In the genomic region with DNA sequence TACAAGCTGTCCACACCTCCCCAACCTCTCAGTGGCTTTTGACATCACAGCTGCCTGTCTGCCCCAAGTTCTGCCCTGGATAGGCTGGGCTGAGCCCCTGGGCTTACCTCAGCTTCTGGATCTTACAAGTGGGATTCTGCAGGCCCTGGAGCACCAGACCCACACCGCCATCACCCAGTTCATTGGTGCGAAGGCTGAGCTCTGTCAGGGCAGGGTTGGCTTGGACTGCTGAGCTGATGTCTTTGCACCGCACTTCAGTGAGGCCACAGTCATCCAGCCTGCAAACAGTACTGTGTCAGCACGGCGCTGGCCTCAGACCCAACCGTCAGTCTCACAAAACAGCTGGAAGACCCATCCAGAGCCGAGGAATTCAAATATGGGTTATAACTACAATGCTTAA, we compare ENCODE assay signal across 31 mouse cellular contexts. TPM values are rescaled to one million over a fixed set of nuclear protein-coding genes. Genes with fewer than 3 reads are reported as not detected.
DNase-seq lines count a peak whose midpoint lies in the region; ATAC-seq and TF ChIP-seq lines count a peak whose summit lies in the region.
"Had no signal": no experiment of that assay in that cellular context is flagged by ENCODE, and none has a peak within 500 bp of the region (broad histone marks: within the 10 kb centered on the region; RNA-seq: fewer than 3 reads in every experiment).

No protein-coding gene starts in this region.

- H3K4me3 ChIP-seq in heart, embryonic 13.5 days: no peak overlapping the region
- no peak overlapping the region for H3K4me3 ChIP-seq in lung, postnatal 0 days (ENCODE audit: low read depth, low read length)
- no peak overlapping the region for H3K4me3 ChIP-seq in intestine, embryonic 16.5 days (ENCODE audit: low read length)
- no peak overlapping the region for H3K4me3 ChIP-seq in stomach, postnatal 0 days (ENCODE audit: low read depth, low read length)
- H3K4me3 ChIP-seq: forebrain, embryonic 12.5 days; layer of hippocampus, adult 2 months; left cerebral cortex, adult 2 months; limb, embryonic 12.5 days; liver, embryonic 13.5 days; midbrain, embryonic 12.5 days; neural tube, embryonic 13.5 days had no signal

- H3K9me3 ChIP-seq in heart, embryonic 13.5 days: no peaks in the 10 kb centered on the region
- no peaks in the 10 kb centered on the region for H3K9me3 ChIP-seq in lung, postnatal 0 days (ENCODE audit: low read length)
- no peaks in the 10 kb centered on the region for H3K9me3 ChIP-seq in intestine, embryonic 16.5 days (ENCODE audit: control insufficient read depth, low read length)
- H3K9me3 ChIP-seq in stomach, postnatal 0 days (ENCODE audit: control insufficient read depth, low read length): no peaks in the 10 kb centered on the region
- H3K9me3 ChIP-seq: forebrain, embryonic 12.5 days; G1E; limb, embryonic 12.5 days; liver, embryonic 13.5 days; midbrain, embryonic 12.5 days; neural tube, embryonic 13.5 days had no signal

- WGBS in heart, embryonic 13.5 days: 87% methylated on average over 7 of the region's 7 CpGs
- 93% methylated on average over 7 of the region's 7 CpGs for WGBS in lung, postnatal 0 days
- 92% methylated on average over 7 of the region's 7 CpGs for WGBS in intestine, embryonic 16.5 days
- WGBS in stomach, postnatal 0 days: 83% methylated on average over 7 of the region's 7 CpGs

- no peak for ATAC-seq in heart, embryonic 13.5 days (ENCODE audit: extremely low read depth, insufficient number of reproducible peaks, low FRiP score, low TSS enrichment)
- ATAC-seq in lung, postnatal 0 days: no peak
- no peak for ATAC-seq in intestine, embryonic 16.5 days
- peak; percentile 25; the same call in 1 of the 2 replicates for ATAC-seq in stomach, postnatal 0 days (ENCODE audit: low FRiP score, low TSS enrichment)
- ATAC-seq: forebrain, postnatal 0 days; hindbrain, postnatal 0 days had no signal

- peaks cover 33% of the 10 kb centered on the region for H3K4me1 ChIP-seq in heart, embryonic 13.5 days
- peaks cover 8% of the 10 kb centered on the region; the same call in 1 of the 2 replicates for H3K4me1 ChIP-seq in lung, postnatal 0 days (ENCODE audit: insufficient read depth, low read depth, low read length)
- peaks cover 21% of the 10 kb centered on the region for H3K4me1 ChIP-seq in intestine, embryonic 16.5 days (ENCODE audit: control insufficient read depth, insufficient read depth, low read length)
- peaks cover 9% of the 10 kb centered on the region for H3K4me1 ChIP-seq in stomach, postnatal 0 days (replicated peaks; ENCODE audit: control insufficient read depth, insufficient read depth)

- H3K36me3 ChIP-seq in heart, embryonic 13.5 days: peaks cover 71% of the 10 kb centered on the region
- H3K36me3 ChIP-seq in lung, postnatal 0 days (ENCODE audit: insufficient read depth, low read length): peaks cover 35% of the 10 kb centered on the region
- H3K36me3 ChIP-seq in intestine, embryonic 16.5 days (ENCODE audit: control insufficient read depth, insufficient read depth, low read length): peaks cover 25% of the 10 kb centered on the region
- peaks cover 33% of the 10 kb centered on the region for H3K36me3 ChIP-seq in stomach, postnatal 0 days (ENCODE audit: control insufficient read depth, insufficient read depth, low read length)

- H3K4me2 ChIP-seq in heart, embryonic 13.5 days: no peak overlapping the region
- no peak overlapping the region for H3K4me2 ChIP-seq in lung, postnatal 0 days (replicated peaks; ENCODE audit: low read depth, low read length)
- H3K4me2 ChIP-seq in intestine, embryonic 16.5 days (ENCODE audit: low read depth, low read length): no peak overlapping the region
- no peak overlapping the region for H3K4me2 ChIP-seq in stomach, postnatal 0 days (replicated peaks; ENCODE audit: low read depth)
- H3K4me2 ChIP-seq: forebrain, embryonic 12.5 days; limb, embryonic 12.5 days; liver, embryonic 13.5 days; midbrain, embryonic 12.5 days; neural tube, embryonic 13.5 days had no signal

- no peak for DNase-seq in heart, adult 8-10 months (ENCODE audit: low spot score)
- DNase-seq in lung, postnatal 0 days (ENCODE audit: low spot score): no peak
- no peak for DNase-seq in lung, postnatal 4 days
- DNase-seq in stomach, postnatal 0 days (ENCODE audit: low spot score): no peak
- DNase-seq in kidney, postnatal 4 days: no peak
- DNase-seq in kidney, postnatal 10 days: no peak
- DNase-seq: B cell, adult 2 months; cerebellum, adult 11 months; cerebellum, adult 9-11 months; forebrain, postnatal 0 days; gastrocnemius, postnatal 14 days; kidney, adult 11 months; kidney, postnatal 25 days; liver, embryonic 13.5 days; lung, adult 2 months; right cerebral cortex, postnatal 4 days had no signal

- H3K27me3 ChIP-seq in heart, embryonic 13.5 days (replicated peaks): no peaks in the 10 kb centered on the region
- H3K27me3 ChIP-seq in lung, postnatal 0 days (replicated peaks; ENCODE audit: insufficient read depth, low read length): no peaks in the 10 kb centered on the region
- no peaks in the 10 kb centered on the region for H3K27me3 ChIP-seq in intestine, embryonic 16.5 days (replicated peaks; ENCODE audit: control insufficient read depth, insufficient read depth, low read length)
- no peaks in the 10 kb centered on the region for H3K27me3 ChIP-seq in stomach, postnatal 0 days (ENCODE audit: control insufficient read depth, insufficient read depth, low read length)
- H3K27me3 ChIP-seq: limb, embryonic 12.5 days; liver, embryonic 13.5 days; midbrain, embryonic 12.5 days; neural tube, embryonic 13.5 days had no signal

- no peak for TF ChIP-seq EP300 in lung, postnatal 0 days (IDR thresholded peaks at IDR 0.05)
- no peak for TF ChIP-seq EP300 in stomach, postnatal 0 days (optimal IDR thresholded peaks at IDR 0.05)

- no peak overlapping the region for H3K27ac ChIP-seq in heart, embryonic 13.5 days (replicated peaks)
- H3K27ac ChIP-seq in lung, postnatal 0 days (ENCODE audit: low read length): peak overlapping the region; percentile 29; the same call in 1 of the 2 replicates
- no peak overlapping the region for H3K27ac ChIP-seq in intestine, embryonic 16.5 days (ENCODE audit: low read length)
- H3K27ac ChIP-seq in stomach, postnatal 0 days (replicated peaks): peak overlapping the region; percentile 80
- H3K27ac ChIP-seq: forebrain, embryonic 12.5 days; hindbrain, postnatal 0 days; layer of hippocampus, adult 2 months; left cerebral cortex, adult 2 months; limb, embryonic 12.5 days; midbrain, embryonic 12.5 days; neural tube, embryonic 13.5 days had no signal

- TF ChIP-seq CTCF in lung, postnatal 0 days (IDR thresholded peaks at IDR 0.05): no peak
- no peak for TF ChIP-seq CTCF in stomach, postnatal 0 days (IDR thresholded peaks at IDR 0.05; ENCODE audit: low read depth)

- peak overlapping the region; percentile 3 for H3K9ac ChIP-seq in heart, embryonic 13.5 days
- H3K9ac ChIP-seq in lung, postnatal 0 days (replicated peaks; ENCODE audit: low read depth): no peak overlapping the region
- H3K9ac ChIP-seq in intestine, embryonic 16.5 days (ENCODE audit: low read depth, low read length): 0 out of 2 replicates have a peak overlapping the region, but pooled peaks have one; percentile 13
- H3K9ac ChIP-seq in stomach, postnatal 0 days (ENCODE audit: low read length): no peak overlapping the region
- H3K9ac ChIP-seq: forebrain, embryonic 12.5 days; forebrain, postnatal 0 days; limb, embryonic 12.5 days; liver, embryonic 13.5 days; midbrain, embryonic 12.5 days; neural tube, embryonic 13.5 days had no signal

RNA-seq across cellular contexts. Expression of gene Rnh1, which starts 8.3 kb away (rescaled TPM):
- polyA plus RNA-seq in heart, embryonic 13.5 days (2015; fragmentation: Nextera tagmentation; extraction: Ambion mirVana): 92.2 and 102 TPM in 2 replicates
- total RNA-seq in heart, adult 8-10 months (2022): 10 to 100 TPM; 71.3 to 75.2 (median 72.9) TPM
- polyA plus RNA-seq in lung, postnatal 0 days (2015; fragmentation: Nextera tagmentation; extraction: Ambion mirVana): 181 and 187 TPM in 2 replicates
- 159 and 160 TPM in 2 replicates for polyA plus RNA-seq in intestine, embryonic 16.5 days (2015; fragmentation: Nextera tagmentation; extraction: Ambion mirVana)
- 216 and 220 TPM in 2 replicates for polyA plus RNA-seq in stomach, postnatal 0 days (2015; fragmentation: Nextera tagmentation; extraction: Ambion mirVana)

RNA-seq across cellular contexts. Expression of gene Hras, which starts 29.4 kb away (rescaled TPM):
- 67.5 and 90.7 TPM in 2 replicates for polyA plus RNA-seq in heart, embryonic 13.5 days (2015; fragmentation: Nextera tagmentation; extraction: Ambion mirVana)
- 100 to 1,000 TPM in 1 of 4 experiments, 10 to 100 TPM in 3; 81.0 to 107 (median 87.7) TPM for total RNA-seq in heart, adult 8-10 months (2022)
- 121 and 126 TPM in 2 replicates for polyA plus RNA-seq in lung, postnatal 0 days (2015; fragmentation: Nextera tagmentation; extraction: Ambion mirVana)
- polyA plus RNA-seq in intestine, embryonic 16.5 days (2015; fragmentation: Nextera tagmentation; extraction: Ambion mirVana): 21.9 and 47.0 TPM in 2 replicates
- 118 and 125 TPM in 2 replicates for polyA plus RNA-seq in stomach, postnatal 0 days (2015; fragmentation: Nextera tagmentation; extraction: Ambion mirVana)

RNA-seq across cellular contexts. Expression of gene Lrrc56, which starts 29.6 kb away (rescaled TPM):
- polyA plus RNA-seq in heart, embryonic 13.5 days (2015; fragmentation: Nextera tagmentation; extraction: Ambion mirVana): 3.1 and 3.3 TPM in 2 replicates
- 1 to 10 TPM; 1.8 to 3.4 (median 3.0) TPM for total RNA-seq in heart, adult 8-10 months (2022)
- polyA plus RNA-seq in lung, postnatal 0 days (2015; fragmentation: Nextera tagmentation; extraction: Ambion mirVana): 6.8 and 7.4 TPM in 2 replicates
- 5.3 and 6.5 TPM in 2 replicates for polyA plus RNA-seq in intestine, embryonic 16.5 days (2015; fragmentation: Nextera tagmentation; extraction: Ambion mirVana)
- polyA plus RNA-seq in stomach, postnatal 0 days (2015; fragmentation: Nextera tagmentation; extraction: Ambion mirVana): 2.8 and 3.5 TPM in 2 replicates

RNA-seq across cellular contexts. Expression of gene Ptdss2, which starts 42.2 kb away (rescaled TPM):
- polyA plus RNA-seq in heart, embryonic 13.5 days (2015; fragmentation: Nextera tagmentation; extraction: Ambion mirVana): 57.9 and 66.4 TPM in 2 replicates
- 10 to 100 TPM; 28.0 to 35.8 (median 29.7) TPM for total RNA-seq in heart, adult 8-10 months (2022)
- 39.1 and 45.7 TPM in 2 replicates for polyA plus RNA-seq in lung, postnatal 0 days (2015; fragmentation: Nextera tagmentation; extraction: Ambion mirVana)
- 59.0 and 60.3 TPM in 2 replicates for polyA plus RNA-seq in intestine, embryonic 16.5 days (2015; fragmentation: Nextera tagmentation; extraction: Ambion mirVana)
- polyA plus RNA-seq in stomach, postnatal 0 days (2015; fragmentation: Nextera tagmentation; extraction: Ambion mirVana): 21.6 and 22.9 TPM in 2 replicates

RNA-seq across cellular contexts. Expression of gene Ano9, which starts 46.8 kb away (rescaled TPM):
- polyA plus RNA-seq in heart, embryonic 13.5 days (2015; fragmentation: Nextera tagmentation; extraction: Ambion mirVana): 0.21 and 0.23 TPM in 2 replicates
- under 1 TPM in 3 of 4 experiments, not detected in 1; 0.08 to 0.41 (median 0.14) TPM for total RNA-seq in heart, adult 8-10 months (2022)
- polyA plus RNA-seq in lung, postnatal 0 days (2015; fragmentation: Nextera tagmentation; extraction: Ambion mirVana): 1.5 and 3.1 TPM in 2 replicates
- 43.6 and 50.1 TPM in 2 replicates for polyA plus RNA-seq in intestine, embryonic 16.5 days (2015; fragmentation: Nextera tagmentation; extraction: Ambion mirVana)
- 17.9 and 20.4 TPM in 2 replicates for polyA plus RNA-seq in stomach, postnatal 0 days (2015; fragmentation: Nextera tagmentation; extraction: Ambion mirVana)
- total RNA-seq: gastrocnemius, postnatal 14 days; heart, adult 18-20 months; layer of hippocampus, adult 2 months; layer of hippocampus, postnatal 14 days; left cerebral cortex, adult 2 months; left cerebral cortex, postnatal 25 days; megakaryocyte, adult 5-6 weeks had no signal
- polyA plus RNA-seq: cortical plate, adult 2 months; G1E; midbrain, embryonic 12.5 days had no signal

Comparison
In these comparisons a context has a peak if more than half of its experiments do, and no peak if none do; other contexts are left out.
1. H3K27ac ChIP-seq: peak in lung, postnatal 0 days (single experiment) and stomach, postnatal 0 days (single experiment); none in heart, embryonic 13.5 days (single experiment) and intestine, embryonic 16.5 days (single experiment).
2. H3K9ac ChIP-seq: peak in heart, embryonic 13.5 days (single experiment) and intestine, embryonic 16.5 days (single experiment); none in lung, postnatal 0 days (single experiment) and stomach, postnatal 0 days (single experiment).